Mouse (Mus musculus) heart, embryonic 11.5 days (tissue): Measurements from ENCODE around the gene Ipo4. TPM values are rescaled to one million over a fixed set of nuclear protein-coding genes. Genes with fewer than 3 reads are reported as not detected.

Experiments
- ATAC-seq: fragments of 200-750 bp; cut with Nextera tagmentation; replicated peaks from 2 replicates; pipeline ENCODE4 v1.8.0; 2017; ENCODE audit warnings: moderate library complexity; ENCODE audit not compliant: insufficient number of reproducible peaks, low FRiP score, low TSS enrichment
- H3K27ac ChIP-seq: fragments of 300-500 bp; sonication (generic); 2 replicates; pipeline ENCODE4 v1.5.1; 2014; ENCODE audit warnings: mild to moderate bottlenecking, low read depth, low read length
- H3K27me3 ChIP-seq: fragments of 300-500 bp; sonication (generic); 2 replicates; pipeline ENCODE4 v1.6.1; 2014; ENCODE audit warnings: mild to moderate bottlenecking, low read length, mixed read lengths; ENCODE audit not compliant: control insufficient read depth, insufficient read depth
- H3K36me3 ChIP-seq: fragments of 300-500 bp; sonication (generic); 2 replicates; pipeline ENCODE4 v1.6.1; 2014; ENCODE audit warnings: mild to moderate bottlenecking, low read length, moderate library complexity, mixed read lengths; ENCODE audit not compliant: control insufficient read depth, insufficient read depth
- H3K4me1 ChIP-seq: fragments of 300-500 bp; sonication (generic); 2 replicates; pipeline ENCODE4 v1.6.1; 2014; ENCODE audit warnings: low read length; ENCODE audit not compliant: control insufficient read depth, insufficient read depth
- H3K4me2 ChIP-seq: fragments of 300-500 bp; sonication (generic); 2 replicates; pipeline ENCODE4 v1.6.1; 2014; ENCODE audit warnings: mild to moderate bottlenecking, moderate library complexity
- H3K4me3 ChIP-seq: fragments of 300-500 bp; sonication (generic); 2 replicates; pipeline ENCODE4 v1.5.1; 2014; ENCODE audit warnings: low read depth, low read length
- H3K9ac ChIP-seq: fragments of 300-500 bp; sonication (generic); 2 replicates; pipeline ENCODE4 v1.6.1; 2014; ENCODE audit warnings: mild to moderate bottlenecking, low read depth, low read length, moderate library complexity
- H3K9me3 ChIP-seq: fragments of 300-500 bp; sonication (generic); replicated peaks from 2 replicates; pipeline ENCODE4 v1.6.1; 2016; ENCODE audit warnings: low read length; ENCODE audit not compliant: control insufficient read depth
- WGBS: fragments of 180-500 bp; shearing (Covaris S2); extraction: QIAGEN DNeasy Blood & Tissue Kit; methylation state at CpG from one replicate; pipeline ENCODE4 v1.1.7; 2014; ENCODE audit not compliant: insufficient replicate concordance; 5-methylcytosine and 5-hydroxymethylcytosine counted together
- polyA plus RNA-seq: library from polyadenylated mRNA; unstranded; fragments of >200 nt; fragmentation: Nextera tagmentation; extraction: Ambion mirVana; gene quantifications from 2 replicates; pipeline ENCODE4 v1.2.1, GENCODE M21; 2014

The Ipo4 gene
- polyA plus RNA-seq, 1 experiment from 2014 or later = 81.7 TPM

- Histone ChIP-seq H3K27me3 (no peaks in the 10 kb centered on the region), H3K36me3 (no peaks in the 10 kb centered on the region), H3K4me1 (peaks cover 17% of the 10 kb centered on the region; the same call in 1 of the 2 replicates), H3K9ac (no peak overlapping the region), H3K27ac (no peak overlapping the region), H3K9me3 (no peaks in the 10 kb centered on the region), H3K4me3 (no peak overlapping the region), H3K4me2 (no peak overlapping the region)
- WGBS = 77% methylated on average over 2 of the region's 2 CpGs
- no peak for ATAC-seq
Measured at GRCm38 (mm10) chr14:55616844-55617243, 18.9 kb downstream of the Ipo4 start.

DNA sequence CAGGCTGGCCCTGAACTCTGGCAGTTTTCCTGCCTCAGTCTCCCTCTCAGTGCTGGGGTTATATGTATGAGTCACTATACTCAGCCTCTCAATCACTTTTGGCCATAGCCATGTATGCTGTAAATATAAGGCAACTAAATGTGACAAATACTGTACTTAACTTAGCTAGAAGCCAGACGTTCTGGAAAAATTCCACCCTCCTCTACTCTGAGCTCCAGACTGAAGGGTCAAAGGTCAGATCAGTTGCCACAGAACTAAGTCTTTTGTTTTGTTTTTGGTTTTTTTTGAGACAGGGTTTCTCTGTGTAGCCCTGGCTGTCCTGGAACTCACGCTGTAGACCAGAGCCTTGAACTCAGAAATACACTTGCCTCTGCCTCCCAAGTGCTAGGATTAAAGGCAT, 19.9 kb downstream of the Ipo4 start:
- 52% methylated on average over 2 of the region's 2 CpGs for WGBS
- Histone ChIP-seq H3K27ac (no peak overlapping the region), H3K4me1 (peaks cover 17% of the 10 kb centered on the region; the same call in 1 of the 2 replicates), H3K9me3 (no peaks in the 10 kb centered on the region), H3K4me2 (no peak overlapping the region), H3K36me3 (no peaks in the 10 kb centered on the region), H3K4me3 (no peak overlapping the region), H3K9ac (no peak overlapping the region), H3K27me3 (no peaks in the 10 kb centered on the region)
- no peak for ATAC-seq

DNA sequence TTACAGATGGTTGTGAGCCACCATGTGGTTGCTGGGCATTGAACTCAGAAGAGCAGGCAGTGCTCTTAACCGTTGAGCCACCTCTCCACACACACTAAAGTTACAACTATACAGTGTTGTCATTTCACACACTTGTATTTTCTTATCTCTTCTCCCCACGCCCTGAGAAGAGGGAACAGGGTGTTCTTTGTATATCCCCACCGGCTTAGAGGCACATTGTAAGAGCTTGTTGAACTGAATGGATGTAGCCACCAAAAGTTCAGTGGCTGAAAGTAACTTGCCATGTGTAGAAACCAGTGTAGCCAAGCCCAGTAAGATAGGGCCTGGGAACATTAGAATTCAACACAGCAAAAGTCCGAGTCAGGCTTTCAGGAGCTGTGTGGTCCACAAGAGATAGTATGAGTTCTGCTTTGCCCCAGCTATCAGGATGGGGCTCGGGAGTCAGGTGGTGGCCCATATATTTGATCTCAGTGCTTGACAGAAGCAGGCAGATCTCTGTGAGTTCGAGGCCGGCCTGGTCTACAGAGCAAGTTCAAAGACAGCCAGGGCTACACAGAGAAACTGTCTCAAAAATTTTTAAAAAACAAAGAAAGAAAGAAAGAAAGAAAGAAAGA, 21.1 kb downstream of the Ipo4 start:
- no peaks in the 10 kb centered on the region for H3K27me3 ChIP-seq
- WGBS = 63% methylated on average over 7 of the region's 7 CpGs
- H3K9ac ChIP-seq = no peak overlapping the region
- H3K4me2 ChIP-seq = no peak overlapping the region
- no peaks in the 10 kb centered on the region for H3K9me3 ChIP-seq
- no peak overlapping the region for H3K4me3 ChIP-seq
- no peaks in the 10 kb centered on the region for H3K36me3 ChIP-seq
- H3K27ac ChIP-seq = no peak overlapping the region
- no peak for ATAC-seq
- H3K4me1 ChIP-seq = peaks cover 17% of the 10 kb centered on the region; the same call in 1 of the 2 replicates

DNA sequence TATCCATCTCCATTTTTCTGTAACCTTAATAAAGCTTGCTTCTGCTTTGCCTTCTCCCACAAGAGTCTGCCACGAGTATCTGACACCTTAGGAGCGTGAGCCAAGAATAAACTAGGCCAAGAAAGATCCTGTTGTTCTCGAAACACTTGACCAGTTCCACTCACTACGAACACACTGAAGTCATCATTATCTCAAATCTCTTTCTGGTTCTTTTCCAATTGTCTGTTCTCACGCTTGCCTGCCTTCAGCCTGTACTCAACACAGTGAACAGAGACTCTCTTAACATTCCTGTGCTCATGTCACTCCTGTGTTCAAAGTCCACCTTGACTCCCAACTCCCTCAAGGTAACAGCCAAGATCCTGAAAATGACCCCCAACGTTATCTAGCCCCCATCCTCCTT, 22.4 kb downstream of the Ipo4 start:
- peaks cover 7% of the 10 kb centered on the region; the same call in 1 of the 2 replicates for H3K36me3 ChIP-seq
- 38% methylated on average over 6 of the region's 6 CpGs for WGBS
- no peak for ATAC-seq
- no peaks in the 10 kb centered on the region for H3K9me3 ChIP-seq
- H3K4me1 ChIP-seq = 0 out of 2 replicates have a peak, but pooled peaks cover 12% of the 10 kb centered on the region
- no peak overlapping the region for H3K4me2 ChIP-seq
- no peak overlapping the region for H3K9ac ChIP-seq
- H3K27me3 ChIP-seq = no peaks in the 10 kb centered on the region
- H3K4me3 ChIP-seq = no peak overlapping the region
- 0 out of 2 replicates have a peak overlapping the region, but pooled peaks have one; percentile 18 for H3K27ac ChIP-seq

DNA sequence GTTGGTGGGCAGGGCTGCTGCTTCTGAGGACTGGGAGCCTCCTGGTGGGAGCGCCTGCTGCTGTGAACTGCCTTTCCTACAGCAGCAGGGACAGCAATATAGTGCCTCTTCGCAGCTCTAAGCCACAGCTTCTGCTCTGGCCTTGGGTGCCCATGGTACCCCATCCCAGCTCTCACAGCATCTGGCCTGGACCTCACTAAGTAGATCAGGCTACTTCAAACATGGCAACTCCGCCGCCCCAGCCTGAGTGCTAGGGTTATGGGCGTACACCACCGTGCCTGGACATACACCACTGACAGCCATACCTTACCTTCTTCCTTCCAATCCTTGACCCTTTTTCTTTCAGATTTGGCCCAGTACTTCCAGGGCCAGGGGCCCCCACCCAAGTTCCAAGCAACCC, 27.4 kb downstream of the Ipo4 start:
- Histone ChIP-seq H3K4me3 (no peak overlapping the region), H3K36me3 (peaks cover 17% of the 10 kb centered on the region), H3K4me2 (no peak overlapping the region), H3K9me3 (no peaks in the 10 kb centered on the region), H3K27me3 (no peaks in the 10 kb centered on the region), H3K4me1 (peaks cover 14% of the 10 kb centered on the region; the same call in 1 of the 2 replicates), H3K27ac (no peak overlapping the region), H3K9ac (no peak overlapping the region)
- ATAC-seq = no peak
- 87% methylated on average over 6 of the region's 6 CpGs for WGBS

GRCm38 (mm10) chr14:55605743-55606459, 29.9 kb downstream of the Ipo4 start:
- Histone ChIP-seq H3K27me3 (no peaks in the 10 kb centered on the region), H3K4me3 (no peak overlapping the region), H3K4me2 (no peak overlapping the region), H3K9ac (no peak overlapping the region), H3K9me3 (no peaks in the 10 kb centered on the region), H3K27ac (no peak overlapping the region), H3K4me1 (peaks cover 11% of the 10 kb centered on the region; the same call in 1 of the 2 replicates), H3K36me3 (peaks cover 32% of the 10 kb centered on the region)
- no peak for ATAC-seq
- 77% methylated on average over 16 of the region's 16 CpGs for WGBS

- Histone ChIP-seq H3K9ac (no peak overlapping the region), H3K27me3 (no peaks in the 10 kb centered on the region), H3K4me3 (no peak overlapping the region), H3K4me1 (peaks cover 11% of the 10 kb centered on the region; the same call in 1 of the 2 replicates), H3K36me3 (peaks cover 34% of the 10 kb centered on the region), H3K4me2 (no peak overlapping the region; the same call in 1 of the 2 replicates), H3K9me3 (no peaks in the 10 kb centered on the region), H3K27ac (no peak overlapping the region)
- no peak for ATAC-seq
- WGBS = 94% methylated on average over 11 of the region's 11 CpGs
Measured at GRCm38 (mm10) chr14:55604823-55605222, 30.9 kb downstream of the Ipo4 start.

- Histone ChIP-seq H3K4me3 (peak overlapping the region; percentile 40), H3K27me3 (no peaks in the 10 kb centered on the region), H3K9ac (peak overlapping the region; percentile 76), H3K27ac (peak overlapping the region; percentile 85), H3K9me3 (no peaks in the 10 kb centered on the region), H3K4me1 (peaks cover 11% of the 10 kb centered on the region; the same call in 1 of the 2 replicates), H3K36me3 (peaks cover 36% of the 10 kb centered on the region), H3K4me2 (peak overlapping the region; percentile 74)
- ATAC-seq = peak; percentile 84
- 16% methylated on average over 19 of the region's 19 CpGs for WGBS
Measured at GRCm38 (mm10) chr14:55603633-55604576, 31.9 kb downstream of the Ipo4 start.
